Mouse (Mus musculus): ENCODE measurements around the gene Vps37b. TPM values are rescaled to one million over a fixed set of nuclear protein-coding genes. Genes with fewer than 3 reads are reported as not detected.

Gene Vps37b
- polyA plus RNA-seq, 1 experiment from 2014 or later = 42.5 TPM

DNA sequence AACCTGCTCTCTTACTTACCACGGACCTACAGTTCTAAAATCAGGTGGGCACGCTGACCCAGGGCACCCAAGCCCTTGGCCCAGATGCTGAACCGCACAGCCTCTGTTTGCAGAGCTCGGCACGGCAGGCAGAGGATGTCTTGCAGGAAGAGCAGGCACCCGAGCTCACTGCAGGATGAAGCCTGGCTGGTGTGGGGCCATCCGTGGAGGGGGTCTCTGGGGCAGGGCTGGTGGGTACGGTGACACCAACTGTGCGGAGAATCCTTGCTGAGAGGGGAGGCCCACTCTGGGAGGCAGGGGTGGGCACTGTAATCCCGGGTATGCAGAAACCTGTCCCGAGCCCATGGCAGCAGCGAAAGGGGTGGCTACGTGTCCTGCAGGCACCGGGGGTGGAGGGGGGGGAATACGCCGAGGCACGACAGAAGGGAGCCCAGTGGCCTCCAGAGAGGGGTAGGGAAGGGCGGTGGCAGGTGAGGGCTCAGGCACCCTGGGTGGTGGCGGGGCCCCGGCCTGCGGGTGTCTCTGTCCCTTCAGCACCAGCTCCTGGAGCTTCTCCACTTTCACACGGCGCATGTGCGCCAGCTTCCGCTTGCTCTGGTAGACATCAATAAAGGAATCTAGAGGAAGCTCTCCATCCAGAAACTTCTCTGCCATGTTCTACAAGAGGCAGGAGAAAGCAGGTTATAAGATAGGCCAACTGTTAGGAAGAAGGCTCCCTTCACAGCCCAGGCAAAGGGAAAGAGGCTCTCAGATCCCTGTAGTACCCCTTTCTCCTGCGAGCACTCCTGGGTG, 25.8 kb downstream of the Vps37b start:
- peaks cover 60% of the 10 kb centered on the region for H3K36me3 ChIP-seq
- no peaks in the 10 kb centered on the region for H3K9me3 ChIP-seq
- ATAC-seq (ENCODE audit: insufficient number of reproducible peaks, insufficient read depth, low FRiP score, low TSS enrichment) = no peak
- no peaks in the 10 kb centered on the region for H3K27me3 ChIP-seq
- no peak overlapping the region for H3K4me2 ChIP-seq (replicated peaks)
- no peak overlapping the region for H3K27ac ChIP-seq
- no peak overlapping the region for H3K9ac ChIP-seq
- H3K4me3 ChIP-seq = no peak overlapping the region
- H3K4me1 ChIP-seq = peaks cover 12% of the 10 kb centered on the region
- WGBS = 93% methylated on average over 26 of the region's 26 CpGs

DNA sequence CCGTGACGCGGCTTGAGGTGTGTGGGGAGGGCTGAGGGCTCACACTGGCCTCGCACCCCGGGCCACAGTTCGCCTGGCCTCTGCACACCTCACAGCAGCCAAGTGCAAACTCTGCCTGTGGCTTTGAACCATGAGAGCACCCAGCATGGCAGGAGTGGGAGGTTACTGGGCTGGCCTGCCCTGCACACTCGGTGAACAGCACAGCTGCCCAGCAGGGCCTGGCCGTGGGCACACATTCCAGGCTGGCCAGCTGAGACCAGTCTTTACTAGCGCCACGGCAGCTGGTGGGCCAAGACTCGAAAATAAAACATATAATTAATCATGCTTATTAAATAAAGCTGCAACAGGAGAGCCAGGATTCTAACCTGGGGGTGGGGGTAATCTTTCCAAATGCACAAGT, 26.5 kb downstream of the Vps37b start:
- no peak for ATAC-seq (ENCODE audit: insufficient number of reproducible peaks, insufficient read depth, low FRiP score, low TSS enrichment)
- WGBS = 87% methylated on average over 11 of the region's 11 CpGs

GRCm38 (mm10) chr5:124005151-124005500, 26.9 kb downstream of the Vps37b start:
- Histone ChIP-seq H3K4me3 (no peak overlapping the region), H3K4me1 (no peaks in the 10 kb centered on the region), H3K4me2 (replicated peaks) (no peak overlapping the region), H3K27me3 (no peaks in the 10 kb centered on the region), H3K27ac (no peak overlapping the region), H3K9me3 (no peaks in the 10 kb centered on the region), H3K36me3 (peaks cover 57% of the 10 kb centered on the region), H3K9ac (no peak overlapping the region)
- WGBS = 95% methylated on average over 15 of the region's 15 CpGs
- no peak for ATAC-seq (ENCODE audit: insufficient number of reproducible peaks, insufficient read depth, low FRiP score, low TSS enrichment)

More for the DNA sequence above, 26.5 kb downstream of the Vps37b start:
- no peak overlapping the region for H3K9ac ChIP-seq
- no peak overlapping the region for H3K4me2 ChIP-seq (replicated peaks)
- peaks cover 60% of the 10 kb centered on the region for H3K36me3 ChIP-seq
- no peaks in the 10 kb centered on the region for H3K27me3 ChIP-seq
- no peaks in the 10 kb centered on the region for H3K9me3 ChIP-seq
- H3K27ac ChIP-seq = no peak overlapping the region
- peaks cover 5% of the 10 kb centered on the region for H3K4me1 ChIP-seq
- H3K4me3 ChIP-seq = no peak overlapping the region

- Histone ChIP-seq H3K27ac (no peak overlapping the region), H3K9me3 (no peaks in the 10 kb centered on the region), H3K27me3 (no peaks in the 10 kb centered on the region), H3K4me3 (no peak overlapping the region), H3K9ac (no peak overlapping the region), H3K36me3 (peaks cover 51% of the 10 kb centered on the region), H3K4me2 (replicated peaks) (no peak overlapping the region), H3K4me1 (no peaks in the 10 kb centered on the region)
- 91% methylated on average over 17 of the region's 17 CpGs for WGBS
- ATAC-seq (ENCODE audit: insufficient number of reproducible peaks, insufficient read depth, low FRiP score, low TSS enrichment) = no peak
Measured at GRCm38 (mm10) chr5:124004356-124005150, 27.5 kb downstream of the Vps37b start.

DNA sequence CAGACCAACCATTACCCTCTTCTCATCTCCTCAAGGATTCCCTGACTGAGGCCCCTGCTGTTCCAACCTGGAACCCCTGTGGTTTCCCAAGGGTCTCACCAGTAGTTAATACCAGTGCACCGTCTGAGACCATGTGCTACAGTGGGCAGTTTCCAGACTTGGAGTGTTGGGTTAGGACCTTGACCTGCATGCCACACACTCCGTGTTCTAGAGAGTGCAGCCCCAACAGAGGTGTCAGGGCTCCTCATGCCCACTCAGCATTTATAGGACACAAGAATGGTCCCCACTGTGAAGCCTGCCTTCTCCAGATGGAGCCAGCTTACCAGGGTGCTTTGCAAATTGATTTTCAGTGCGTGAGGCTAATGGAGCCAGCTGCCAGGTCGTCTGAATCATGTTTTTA, 28.7 kb downstream of the Vps37b start:
- Histone ChIP-seq H3K4me1 (no peaks in the 10 kb centered on the region), H3K9ac (no peak overlapping the region), H3K36me3 (peaks cover 42% of the 10 kb centered on the region), H3K4me3 (no peak overlapping the region), H3K4me2 (replicated peaks) (no peak overlapping the region), H3K27me3 (no peaks in the 10 kb centered on the region), H3K9me3 (no peaks in the 10 kb centered on the region), H3K27ac (no peak overlapping the region)
- WGBS = 68% methylated on average over 4 of the region's 4 CpGs
- no peak for ATAC-seq (ENCODE audit: insufficient number of reproducible peaks, insufficient read depth, low FRiP score, low TSS enrichment)

DNA sequence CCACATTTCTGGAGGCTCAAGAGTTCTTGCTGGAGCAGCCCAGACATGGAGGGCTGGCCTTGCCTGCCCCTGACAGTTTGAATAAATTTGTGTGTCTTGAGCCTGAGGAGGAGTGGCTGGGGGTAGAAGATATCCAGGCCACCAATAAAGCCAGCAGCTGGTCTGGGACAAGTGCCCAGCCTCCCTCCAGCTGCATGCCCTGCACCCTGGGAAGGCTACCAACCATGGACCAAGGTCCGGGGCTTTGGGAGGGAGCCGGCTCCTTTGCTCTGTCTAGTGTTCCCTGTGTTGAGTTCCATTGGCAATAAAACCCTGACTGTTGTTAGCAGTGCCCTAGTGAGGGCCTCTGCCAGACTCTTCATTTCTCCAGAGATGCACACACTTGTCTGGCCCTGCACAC, 29.2 kb downstream of the Vps37b start:
- H3K27ac ChIP-seq = no peak overlapping the region
- 96% methylated on average over 2 of the region's 2 CpGs for WGBS
- H3K27me3 ChIP-seq = no peaks in the 10 kb centered on the region
- ATAC-seq (ENCODE audit: insufficient number of reproducible peaks, insufficient read depth, low FRiP score, low TSS enrichment) = no peak
- H3K4me3 ChIP-seq = no peak overlapping the region
- H3K9me3 ChIP-seq = no peaks in the 10 kb centered on the region
- H3K4me2 ChIP-seq (replicated peaks) = no peak overlapping the region
- no peaks in the 10 kb centered on the region for H3K4me1 ChIP-seq
- no peak overlapping the region for H3K9ac ChIP-seq
- peaks cover 37% of the 10 kb centered on the region for H3K36me3 ChIP-seq

GRCm38 (mm10) chr5:124001274-124001673, 30.8 kb downstream of the Vps37b start:
- H3K27ac ChIP-seq = no peak overlapping the region
- H3K4me3 ChIP-seq = no peak overlapping the region
- H3K4me1 ChIP-seq = no peaks in the 10 kb centered on the region; the same call in 1 of the 2 replicates
- ATAC-seq (ENCODE audit: insufficient number of reproducible peaks, insufficient read depth, low FRiP score, low TSS enrichment) = no peak
- H3K36me3 ChIP-seq = peaks cover 21% of the 10 kb centered on the region
- 62% methylated on average over 9 of the region's 9 CpGs for WGBS
- H3K4me2 ChIP-seq (replicated peaks) = no peak overlapping the region
- H3K27me3 ChIP-seq = no peaks in the 10 kb centered on the region
- H3K9me3 ChIP-seq = no peaks in the 10 kb centered on the region
- H3K9ac ChIP-seq = no peak overlapping the region

- H3K9ac ChIP-seq = no peak overlapping the region
- WGBS = 10% methylated on average over 7 of the region's 7 CpGs
- H3K9me3 ChIP-seq = no peaks in the 10 kb centered on the region
- no peak overlapping the region for H3K4me3 ChIP-seq
- peak; percentile 66 for ATAC-seq (ENCODE audit: insufficient number of reproducible peaks, insufficient read depth, low FRiP score, low TSS enrichment)
- no peak overlapping the region for H3K27ac ChIP-seq
- H3K36me3 ChIP-seq = peaks cover 16% of the 10 kb centered on the region
- H3K4me1 ChIP-seq = peaks cover 2% of the 10 kb centered on the region; the same call in 1 of the 2 replicates
- H3K4me2 ChIP-seq (replicated peaks) = no peak overlapping the region
- no peaks in the 10 kb centered on the region for H3K27me3 ChIP-seq
Measured at GRCm38 (mm10) chr5:124000824-124001223, 31.2 kb downstream of the Vps37b start.

GRCm38 (mm10) chr5:123998370-123998769, 33.7 kb downstream of the Vps37b start:
- Histone ChIP-seq H3K4me3 (no peak overlapping the region), H3K36me3 (no peaks in the 10 kb centered on the region), H3K27ac (no peak overlapping the region), H3K9ac (no peak overlapping the region), H3K9me3 (no peaks in the 10 kb centered on the region), H3K4me1 (peaks cover 2% of the 10 kb centered on the region; the same call in 1 of the 2 replicates), H3K4me2 (replicated peaks) (no peak overlapping the region), H3K27me3 (no peaks in the 10 kb centered on the region)
- WGBS = 82% methylated on average over 10 of the region's 10 CpGs
- ATAC-seq (ENCODE audit: insufficient number of reproducible peaks, insufficient read depth, low FRiP score, low TSS enrichment) = no peak

DNA sequence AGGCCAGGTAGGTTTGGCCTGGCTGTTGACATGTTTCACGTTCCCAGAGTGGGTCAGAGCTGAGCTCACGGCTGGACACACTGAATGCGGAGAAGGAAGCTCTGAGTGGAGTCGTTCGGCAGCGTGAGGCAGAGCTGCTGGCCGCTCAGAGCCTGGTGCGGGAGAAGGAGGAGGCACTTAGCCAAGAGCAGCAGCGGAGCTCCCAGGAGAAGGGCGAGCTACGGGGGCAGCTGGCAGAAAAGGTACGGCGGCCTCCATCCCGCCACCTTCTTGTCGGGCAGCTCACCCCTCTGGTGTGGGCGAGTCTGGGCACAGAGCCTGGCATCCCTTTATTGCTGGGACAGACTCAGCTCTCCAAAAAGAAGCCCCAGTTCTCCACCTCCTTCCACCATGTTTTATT, 34.3 kb downstream of the Vps37b start:
- WGBS = 83% methylated on average over 16 of the region's 16 CpGs
- Histone ChIP-seq H3K27me3 (no peaks in the 10 kb centered on the region), H3K4me3 (no peak overlapping the region), H3K4me1 (peaks cover 2% of the 10 kb centered on the region; the same call in 1 of the 2 replicates), H3K36me3 (no peaks in the 10 kb centered on the region), H3K27ac (no peak overlapping the region), H3K4me2 (replicated peaks) (no peak overlapping the region), H3K9ac (no peak overlapping the region), H3K9me3 (no peaks in the 10 kb centered on the region)
- no peak for ATAC-seq (ENCODE audit: insufficient number of reproducible peaks, insufficient read depth, low FRiP score, low TSS enrichment)

DNA sequence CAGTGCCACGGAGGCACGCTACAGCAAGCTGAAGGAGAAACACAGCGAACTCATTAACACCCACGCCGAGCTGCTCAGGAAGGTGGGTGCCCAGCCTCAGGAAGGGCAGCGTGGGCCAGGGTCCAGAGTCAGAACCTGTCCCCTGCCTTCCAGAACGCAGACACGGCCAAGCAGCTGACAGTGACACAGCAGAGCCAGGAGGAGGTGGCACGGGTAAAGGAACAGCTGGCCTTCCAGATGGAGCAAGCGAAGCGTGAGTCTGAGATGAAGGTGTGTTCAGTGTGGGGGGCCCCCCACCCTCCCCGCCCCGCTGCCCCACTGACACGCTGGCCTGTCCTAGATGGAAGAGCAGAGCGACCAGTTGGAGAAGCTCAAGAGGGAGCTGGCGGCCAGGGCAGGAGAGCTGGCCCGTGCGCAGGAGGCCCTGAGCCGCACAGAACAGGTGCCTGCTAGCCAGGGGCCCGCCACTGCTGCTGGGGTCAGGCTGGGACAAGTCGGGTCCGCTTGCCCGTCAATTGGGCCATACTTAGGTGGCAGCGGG, 34.8 kb downstream of the Vps37b start:
- no peak overlapping the region for H3K4me2 ChIP-seq (replicated peaks)
- H3K4me3 ChIP-seq = no peak overlapping the region
- 85% methylated on average over 24 of the region's 24 CpGs for WGBS
- no peak overlapping the region for H3K27ac ChIP-seq
- no peak for ATAC-seq (ENCODE audit: insufficient number of reproducible peaks, insufficient read depth, low FRiP score, low TSS enrichment)
- H3K4me1 ChIP-seq = peaks cover 2% of the 10 kb centered on the region; the same call in 1 of the 2 replicates
- no peak overlapping the region for H3K9ac ChIP-seq
- H3K27me3 ChIP-seq = no peaks in the 10 kb centered on the region
- no peaks in the 10 kb centered on the region for H3K36me3 ChIP-seq
- H3K9me3 ChIP-seq = no peaks in the 10 kb centered on the region

GRCm38 (mm10) chr5:123996695-123997094, 35.4 kb downstream of the Vps37b start:
- Histone ChIP-seq H3K9me3 (no peaks in the 10 kb centered on the region), H3K4me3 (no peak overlapping the region), H3K27ac (no peak overlapping the region), H3K36me3 (no peaks in the 10 kb centered on the region), H3K4me2 (replicated peaks) (no peak overlapping the region), H3K9ac (no peak overlapping the region), H3K27me3 (no peaks in the 10 kb centered on the region), H3K4me1 (peaks cover 2% of the 10 kb centered on the region; the same call in 1 of the 2 replicates)
- 82% methylated on average over 14 of the region's 14 CpGs for WGBS
- ATAC-seq (ENCODE audit: insufficient number of reproducible peaks, insufficient read depth, low FRiP score, low TSS enrichment) = no peak

All from embryonic facial prominence, embryonic 12.5 days (tissue).